Mouse (Mus musculus): ENCODE data around the gene Cldn7. TPM values are rescaled to one million over a fixed set of nuclear protein-coding genes. Genes with fewer than 3 reads are reported as not detected.

Gene Cldn7
- polyA plus RNA-seq, 1 experiment = not detected

GRCm38 (mm10) chr11:69931769-69932168 is 32.8 kb upstream of the Cldn7 start:
- H3K9me3 ChIP-seq (ENCODE audit: control insufficient read depth, low read length) = peaks cover 14% of the 10 kb centered on the region
- H3K27me3 ChIP-seq (ENCODE audit: control insufficient read depth) = peaks cover 33% of the 10 kb centered on the region
- no peak for TF ChIP-seq TAL1 (IDR thresholded peaks at IDR 0.05; ENCODE audit: low read length)
- TF ChIP-seq GATA1 (IDR thresholded peaks at IDR 0.05; ENCODE audit: low read length) = no peak
- H3K36me3 ChIP-seq (ENCODE audit: control insufficient read depth) = no peaks in the 10 kb centered on the region
- peaks cover 33% of the 10 kb centered on the region for H3K4me1 ChIP-seq (ENCODE audit: control insufficient read depth)
- no peak overlapping the region for H3K4me3 ChIP-seq (replicated peaks)

GRCm38 (mm10) chr11:69932254-69932653 is 32.3 kb upstream of the Cldn7 start:
- TF ChIP-seq GATA1 (IDR thresholded peaks at IDR 0.05; ENCODE audit: low read length) (no peak), TAL1 (IDR thresholded peaks at IDR 0.05; ENCODE audit: low read length) (no peak)
- H3K36me3 ChIP-seq (ENCODE audit: control insufficient read depth) = no peaks in the 10 kb centered on the region
- H3K9me3 ChIP-seq (ENCODE audit: control insufficient read depth, low read length) = peaks cover 17% of the 10 kb centered on the region
- peaks cover 38% of the 10 kb centered on the region for H3K4me1 ChIP-seq (ENCODE audit: control insufficient read depth)
- H3K4me3 ChIP-seq (replicated peaks) = no peak overlapping the region
- peaks cover 38% of the 10 kb centered on the region for H3K27me3 ChIP-seq (ENCODE audit: control insufficient read depth)

GRCm38 (mm10) chr11:69933066-69933465 is 31.5 kb upstream of the Cldn7 start:
- peaks cover 46% of the 10 kb centered on the region for H3K27me3 ChIP-seq (ENCODE audit: control insufficient read depth)
- TF ChIP-seq TAL1 (IDR thresholded peaks at IDR 0.05; ENCODE audit: low read length) (no peak), GATA1 (IDR thresholded peaks at IDR 0.05; ENCODE audit: low read length) (no peak)
- peaks cover 42% of the 10 kb centered on the region for H3K4me1 ChIP-seq (ENCODE audit: control insufficient read depth)
- peaks cover 17% of the 10 kb centered on the region for H3K9me3 ChIP-seq (ENCODE audit: control insufficient read depth, low read length)
- H3K4me3 ChIP-seq (replicated peaks) = no peak overlapping the region
- H3K36me3 ChIP-seq (ENCODE audit: control insufficient read depth) = no peaks in the 10 kb centered on the region

- Histone ChIP-seq H3K4me3 (replicated peaks) (peak overlapping the region; percentile 47), H3K27me3 (ENCODE audit: control insufficient read depth) (peaks cover 57% of the 10 kb centered on the region), H3K9me3 (ENCODE audit: control insufficient read depth, low read length) (peaks cover 17% of the 10 kb centered on the region), H3K36me3 (ENCODE audit: control insufficient read depth) (no peaks in the 10 kb centered on the region), H3K4me1 (ENCODE audit: control insufficient read depth) (peaks cover 52% of the 10 kb centered on the region)
- TF ChIP-seq GATA1 (IDR thresholded peaks at IDR 0.05; ENCODE audit: low read length) = no peak
- no peak for TF ChIP-seq TAL1 (IDR thresholded peaks at IDR 0.05; ENCODE audit: low read length)
These were observed 30.4 kb upstream of the Cldn7 start for GRCm38 (mm10) chr11:69934169-69934568.

GRCm38 (mm10) chr11:69934681-69935080 is 29.9 kb upstream of the Cldn7 start:
- Histone ChIP-seq H3K9me3 (ENCODE audit: control insufficient read depth, low read length) (peaks cover 17% of the 10 kb centered on the region), H3K36me3 (ENCODE audit: control insufficient read depth) (no peaks in the 10 kb centered on the region), H3K4me3 (replicated peaks) (peak overlapping the region; percentile 47), H3K4me1 (ENCODE audit: control insufficient read depth) (peaks cover 56% of the 10 kb centered on the region), H3K27me3 (ENCODE audit: control insufficient read depth) (peaks cover 62% of the 10 kb centered on the region)
- TF ChIP-seq TAL1 (IDR thresholded peaks at IDR 0.05; ENCODE audit: low read length) (no peak), GATA1 (IDR thresholded peaks at IDR 0.05; ENCODE audit: low read length) (no peak)

GRCm38 (mm10) chr11:69935137-69935879 is 29.3 kb upstream of the Cldn7 start, which contains the start of gene Ybx2:
Gene Ybx2 (plus strand): TSS chr11:69935796.
- TF ChIP-seq GATA1 (IDR thresholded peaks at IDR 0.05; ENCODE audit: low read length) (no peak), TAL1 (IDR thresholded peaks at IDR 0.05; ENCODE audit: low read length) (no peak)
- H3K4me1 ChIP-seq (ENCODE audit: control insufficient read depth) = peaks cover 58% of the 10 kb centered on the region
- peaks cover 17% of the 10 kb centered on the region for H3K9me3 ChIP-seq (ENCODE audit: control insufficient read depth, low read length)
- peaks cover 68% of the 10 kb centered on the region for H3K27me3 ChIP-seq (ENCODE audit: control insufficient read depth)
- H3K4me3 ChIP-seq (replicated peaks) = peak within 1 kb of the TSS; percentile 63
- H3K36me3 ChIP-seq (ENCODE audit: control insufficient read depth) = no peaks in the 10 kb centered on the region

- H3K4me3 ChIP-seq (replicated peaks) = peak overlapping the region; percentile 63
- peaks cover 61% of the 10 kb centered on the region for H3K4me1 ChIP-seq (ENCODE audit: control insufficient read depth)
- peaks cover 5% of the 10 kb centered on the region for H3K36me3 ChIP-seq (ENCODE audit: control insufficient read depth)
- TF ChIP-seq GATA1 (IDR thresholded peaks at IDR 0.05; ENCODE audit: low read length) (no peak), TAL1 (IDR thresholded peaks at IDR 0.05; ENCODE audit: low read length) (no peak)
- peaks cover 71% of the 10 kb centered on the region for H3K27me3 ChIP-seq (ENCODE audit: control insufficient read depth)
- peaks cover 17% of the 10 kb centered on the region for H3K9me3 ChIP-seq (ENCODE audit: control insufficient read depth, low read length)
These were observed 28.4 kb upstream of the Cldn7 start for GRCm38 (mm10) chr11:69936156-69936555.

- peaks cover 17% of the 10 kb centered on the region for H3K9me3 ChIP-seq (ENCODE audit: control insufficient read depth, low read length)
- H3K4me3 ChIP-seq (replicated peaks) = no peak overlapping the region
- peaks cover 70% of the 10 kb centered on the region for H3K27me3 ChIP-seq (ENCODE audit: control insufficient read depth)
- H3K4me1 ChIP-seq (ENCODE audit: control insufficient read depth) = peaks cover 64% of the 10 kb centered on the region
- H3K36me3 ChIP-seq (ENCODE audit: control insufficient read depth) = peaks cover 10% of the 10 kb centered on the region
- TF ChIP-seq GATA1 (IDR thresholded peaks at IDR 0.05; ENCODE audit: low read length) (no peak), TAL1 (IDR thresholded peaks at IDR 0.05; ENCODE audit: low read length) (no peak)
These were observed 27.7 kb upstream of the Cldn7 start for GRCm38 (mm10) chr11:69936714-69937347.

- Histone ChIP-seq H3K36me3 (ENCODE audit: control insufficient read depth) (peaks cover 16% of the 10 kb centered on the region), H3K27me3 (ENCODE audit: control insufficient read depth) (peaks cover 70% of the 10 kb centered on the region), H3K4me3 (replicated peaks) (no peak overlapping the region), H3K4me1 (ENCODE audit: control insufficient read depth) (peaks cover 66% of the 10 kb centered on the region), H3K9me3 (ENCODE audit: control insufficient read depth, low read length) (peaks cover 17% of the 10 kb centered on the region)
- no peak for TF ChIP-seq GATA1 (IDR thresholded peaks at IDR 0.05; ENCODE audit: low read length)
- TF ChIP-seq TAL1 (IDR thresholded peaks at IDR 0.05; ENCODE audit: low read length) = no peak
These were observed 27.2 kb upstream of the Cldn7 start for GRCm38 (mm10) chr11:69937385-69937784.

All from erythroblast, embryonic 14.5 days (primary cell).